Mouse (Mus musculus) urinary bladder, adult 18-20 months (tissue): ENCODE data around the gene Rhbdl2.

Experiments
- DNase-seq, 2 experiments: peaks; one replicate each; pipeline ENCODE4 v3.0.0; 2022; ENCODE audit warnings: low spot score in 2 of 2, mixed read lengths in 2 of 2

The Rhbdl2 gene

GRCm38 (mm10) chr4:123812525-123812924 is 24.9 kb downstream of the Rhbdl2 start:
- DNase-seq = no peak

GRCm38 (mm10) chr4:123814030-123814501 is 26.4 kb downstream of the Rhbdl2 start:
- DNase-seq = no peak

GRCm38 (mm10) chr4:123819093-123819610 is 31.5 kb downstream of the Rhbdl2 start:
- no peak for DNase-seq

GRCm38 (mm10) chr4:123842126-123842525 is 54.5 kb downstream of the Rhbdl2 start:
- no peak for DNase-seq

GRCm38 (mm10) chr4:123856888-123857287 is 69.2 kb downstream of the Rhbdl2 start:
- no peak for DNase-seq

GRCm38 (mm10) chr4:123858090-123858489 is 70.4 kb downstream of the Rhbdl2 start:
- no peak for DNase-seq

GRCm38 (mm10) chr4:123859379-123859778 is 71.7 kb downstream of the Rhbdl2 start, which contains the start of gene 4933427I04Rik:
TSS of gene 4933427I04Rik (plus strand) at chr4:123859679.
- no peak for DNase-seq

- DNase-seq = no peak
Observed at GRCm38 (mm10) chr4:123859803-123860202, 72.1 kb downstream of the Rhbdl2 start.

- DNase-seq = no peak
Observed at GRCm38 (mm10) chr4:123860621-123861020, 72.9 kb downstream of the Rhbdl2 start.
